Mouse (Mus musculus) stomach, embryonic 14.5 days (tissue): ENCODE results near the gene Trim71. TPM values are rescaled to one million over a fixed set of nuclear protein-coding genes. Genes with fewer than 3 reads are reported as not detected.
"Not testable (repeated sequence)": the region's sequence is repeated elsewhere in the genome, so short reads cannot be mapped to it uniquely, and the experiment has no call there.

ENCODE experiments used
- ATAC-seq: fragments of 200-750 bp; cut with Nextera tagmentation; 2 replicates; pipeline ENCODE4 v1.8.0; 2017; ENCODE audit warnings: low read depth, moderate TSS enrichment; ENCODE audit not compliant: insufficient number of reproducible peaks, insufficient read depth, low FRiP score
- H3K27ac ChIP-seq: fragments of 300-500 bp; sonication (generic); 2 replicates; pipeline ENCODE4 v1.5.1; 2014; ENCODE audit warnings: mild to moderate bottlenecking, low read length, moderate library complexity, mixed read lengths
- H3K27me3 ChIP-seq: fragments of 300-500 bp; sonication (generic); 2 replicates; pipeline ENCODE4 v1.6.1; 2014; ENCODE audit warnings: low read length, control low read depth, mixed read lengths; ENCODE audit not compliant: control insufficient read depth, insufficient read depth
- H3K36me3 ChIP-seq: fragments of 300-500 bp; sonication (generic); 2 replicates; pipeline ENCODE4 v1.6.1; 2014; ENCODE audit warnings: mild to moderate bottlenecking, control low read depth, low read length, moderate library complexity, mixed read lengths; ENCODE audit not compliant: control insufficient read depth, insufficient read depth
- H3K4me1 ChIP-seq: fragments of 300-500 bp; sonication (generic); 2 replicates; pipeline ENCODE4 v1.6.1; 2014; ENCODE audit warnings: low read length, control low read depth, mixed read lengths; ENCODE audit not compliant: control insufficient read depth, insufficient read depth
- H3K4me2 ChIP-seq: fragments of 300-500 bp; sonication (generic); replicated peaks from 2 replicates; pipeline ENCODE4 v1.6.1; 2014; ENCODE audit warnings: low read depth, low read length, control low read depth
- H3K4me3 ChIP-seq: fragments of 300-500 bp; sonication (generic); 2 replicates; pipeline ENCODE4 v1.5.1; 2014; ENCODE audit warnings: low read depth, low read length, control low read depth
- H3K9ac ChIP-seq: fragments of 300-500 bp; sonication (generic); replicated peaks from 2 replicates; pipeline ENCODE4 v1.6.1; 2014; ENCODE audit warnings: low read depth, mild to moderate bottlenecking, control low read depth, low read length, moderate library complexity, mixed read lengths
- H3K9me3 ChIP-seq: fragments of 300-500 bp; sonication (generic); 2 replicates; pipeline ENCODE4 v1.6.1; 2016; ENCODE audit warnings: low read depth, low read length, control low read depth; ENCODE audit not compliant: control insufficient read depth
- WGBS: fragments of 180-500 bp; shearing (Covaris S2); extraction: QIAGEN DNeasy Blood & Tissue Kit; methylation state at CpG from one replicate; pipeline ENCODE4 v1.1.7; 2014; 5-methylcytosine and 5-hydroxymethylcytosine counted together
- polyA plus RNA-seq: library from polyadenylated mRNA; unstranded; fragments of >200 nt; fragmentation: Nextera tagmentation; extraction: Ambion mirVana; gene quantifications from 2 replicates; pipeline ENCODE4 v1.2.1, GENCODE M21; 2014

The Trim71 gene
- polyA plus RNA-seq, 1 experiment from 2014 or later, result 1.4 TPM

DNA sequence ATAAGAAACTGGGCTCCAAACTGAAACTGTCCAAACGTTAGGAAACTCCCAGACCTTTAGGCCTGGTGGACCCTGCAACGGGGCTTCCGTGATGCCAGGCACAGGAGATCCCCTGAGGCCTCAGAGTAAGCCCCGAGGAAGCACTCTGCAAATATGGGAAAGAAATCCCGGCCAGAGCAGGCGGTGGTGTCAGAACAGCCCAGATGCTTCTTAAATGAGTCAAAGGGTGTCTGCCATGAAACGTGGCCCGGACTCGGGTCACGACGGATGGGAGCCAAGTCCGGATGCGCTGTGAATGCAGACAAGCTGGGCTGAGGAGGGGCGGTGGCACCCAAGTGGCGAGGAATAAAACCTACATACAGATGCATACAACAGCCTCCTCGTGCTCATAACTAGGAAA is 37.1 kb downstream of the Trim71 start:
- Histone ChIP-seq H3K9ac (no peak overlapping the region), H3K27ac (peak overlapping the region; percentile 29; the same call in 1 of the 2 replicates)

DNA sequence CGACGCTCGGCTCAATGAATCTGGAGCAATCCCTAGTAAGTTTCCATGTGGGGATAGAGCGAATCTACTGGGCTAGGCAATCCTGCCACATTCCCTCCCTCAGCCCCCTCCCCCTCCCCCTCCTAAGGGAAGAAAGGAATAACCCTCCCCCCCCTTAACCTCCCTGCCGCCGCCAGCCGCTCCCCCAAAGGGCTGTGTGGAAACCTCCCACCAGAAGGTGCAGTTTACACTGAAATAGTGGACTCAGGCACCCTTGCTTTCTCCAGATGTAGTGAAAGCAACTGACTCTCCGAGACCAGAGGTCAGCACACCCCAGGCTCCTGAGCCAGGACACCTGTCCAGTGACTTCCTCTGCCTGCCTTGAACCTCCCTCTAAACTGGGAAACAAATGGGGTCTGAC is 37.6 kb downstream of the Trim71 start:
- WGBS, result 14% methylated on average over 8 of the region's 8 CpGs
- Histone ChIP-seq H3K27me3 (no peaks in the 10 kb centered on the region), H3K9me3 (no peaks in the 10 kb centered on the region), H3K9ac (no peak overlapping the region), H3K4me2 (peak overlapping the region; percentile 22), H3K4me3 (no peak overlapping the region), H3K27ac (peak overlapping the region; percentile 29; the same call in 1 of the 2 replicates), H3K36me3 (no peaks in the 10 kb centered on the region), H3K4me1 (peaks cover 23% of the 10 kb centered on the region)
- no peak for ATAC-seq

More for the DNA sequence above, 37.1 kb downstream of the Trim71 start:
- no peak; the same call in 1 of the 2 replicates for ATAC-seq
- WGBS, result 8% methylated on average over 16 of the region's 16 CpGs
- H3K36me3 ChIP-seq, result no peaks in the 10 kb centered on the region
- peak overlapping the region; percentile 22 for H3K4me2 ChIP-seq
- H3K4me1 ChIP-seq, result peaks cover 23% of the 10 kb centered on the region
- H3K9me3 ChIP-seq, result no peaks in the 10 kb centered on the region
- H3K4me3 ChIP-seq, result no peak overlapping the region
- H3K27me3 ChIP-seq, result no peaks in the 10 kb centered on the region

DNA sequence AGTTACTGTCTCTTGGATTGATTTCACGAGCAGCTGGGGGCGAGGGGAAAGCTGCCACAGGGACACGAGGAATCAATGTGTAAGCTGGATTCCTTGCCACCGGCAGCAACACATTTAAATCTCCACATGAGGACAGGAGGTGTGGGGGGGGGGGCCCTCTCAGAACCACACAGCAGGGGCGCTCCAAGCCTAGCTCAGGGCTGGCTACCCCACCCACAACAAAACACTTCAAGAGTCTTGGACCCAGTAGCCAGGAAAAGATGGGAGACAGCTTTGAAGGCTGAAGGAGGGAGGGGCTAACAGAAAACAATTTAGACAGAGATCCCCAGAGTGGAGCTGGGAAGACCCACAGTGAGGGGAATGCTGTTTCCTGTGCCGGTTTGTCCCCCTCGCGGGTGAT is 38.3 kb downstream of the Trim71 start:
- no peak for ATAC-seq
- WGBS, result 8% methylated on average over 8 of the region's 8 CpGs
- Histone ChIP-seq H3K27ac (no peak overlapping the region), H3K4me1 (peaks cover 19% of the 10 kb centered on the region), H3K4me2 (no peak overlapping the region), H3K36me3 (no peaks in the 10 kb centered on the region), H3K27me3 (no peaks in the 10 kb centered on the region), H3K9ac (no peak overlapping the region), H3K4me3 (no peak overlapping the region), H3K9me3 (no peaks in the 10 kb centered on the region)

DNA sequence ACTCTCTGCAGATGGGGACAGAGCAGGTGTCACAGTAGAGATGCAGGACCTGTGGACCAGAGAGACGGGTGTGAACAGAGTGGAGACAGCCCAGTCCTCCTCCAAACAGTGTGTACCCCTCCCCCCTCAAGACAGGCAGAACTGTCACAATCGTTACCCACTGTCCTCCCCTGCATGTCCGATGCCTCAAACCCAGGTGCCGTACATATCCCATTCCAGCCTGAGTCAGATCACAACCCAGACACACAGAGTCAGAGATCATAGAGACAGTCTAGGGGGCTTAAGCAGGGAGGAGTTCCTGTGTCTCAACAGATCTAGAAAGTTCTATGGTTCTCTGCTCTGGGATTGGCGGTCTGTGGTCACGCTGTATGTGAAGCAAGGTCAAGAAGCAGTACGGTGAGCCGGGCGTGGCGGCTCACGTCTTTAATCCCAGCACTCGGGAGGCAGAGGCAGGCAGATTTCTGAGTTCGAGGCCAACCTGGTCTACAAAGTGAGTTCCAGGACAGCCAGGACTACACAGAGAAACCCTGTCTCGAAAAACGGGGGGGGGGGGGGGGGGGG is 39.0 kb downstream of the Trim71 start:
- no peak overlapping the region for H3K27ac ChIP-seq
- H3K4me1 ChIP-seq, result peaks cover 19% of the 10 kb centered on the region
- H3K9me3 ChIP-seq, result no peaks in the 10 kb centered on the region
- H3K36me3 ChIP-seq, result no peaks in the 10 kb centered on the region
- WGBS, result 87% methylated on average over 14 of the region's 15 CpGs
- no peak overlapping the region for H3K4me3 ChIP-seq
- no peaks in the 10 kb centered on the region for H3K27me3 ChIP-seq
- no peak for ATAC-seq
- no peak overlapping the region for H3K4me2 ChIP-seq
- no peak overlapping the region for H3K9ac ChIP-seq

DNA sequence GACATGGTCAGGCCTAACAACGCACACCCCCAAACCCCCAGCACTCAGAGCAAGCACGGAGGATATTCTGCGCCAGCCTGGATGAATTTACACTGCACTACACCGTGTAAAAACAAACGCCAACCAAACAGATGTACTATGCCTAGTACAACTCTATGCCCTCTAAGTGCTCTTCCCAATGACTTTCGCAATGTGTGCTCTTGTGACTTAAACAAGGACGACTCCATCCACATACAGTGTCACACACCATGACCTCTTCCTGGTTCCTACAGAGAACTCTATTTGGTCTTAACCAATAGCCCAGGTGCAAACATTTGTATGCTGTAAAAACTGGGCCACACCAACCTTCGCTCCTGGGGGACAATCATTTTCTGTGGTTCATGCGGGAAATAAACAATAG is 41.7 kb downstream of the Trim71 start:
- no peak overlapping the region for H3K4me2 ChIP-seq
- WGBS, result 87% methylated on average over 9 of the region's 9 CpGs
- H3K9ac ChIP-seq, result no peak overlapping the region
- H3K27me3 ChIP-seq, result no peaks in the 10 kb centered on the region
- H3K36me3 ChIP-seq, result no peaks in the 10 kb centered on the region
- H3K4me1 ChIP-seq, result peaks cover 15% of the 10 kb centered on the region
- no peak for ATAC-seq
- H3K4me3 ChIP-seq, result no peak overlapping the region
- no peaks in the 10 kb centered on the region for H3K9me3 ChIP-seq
- H3K27ac ChIP-seq, result no peak overlapping the region

DNA sequence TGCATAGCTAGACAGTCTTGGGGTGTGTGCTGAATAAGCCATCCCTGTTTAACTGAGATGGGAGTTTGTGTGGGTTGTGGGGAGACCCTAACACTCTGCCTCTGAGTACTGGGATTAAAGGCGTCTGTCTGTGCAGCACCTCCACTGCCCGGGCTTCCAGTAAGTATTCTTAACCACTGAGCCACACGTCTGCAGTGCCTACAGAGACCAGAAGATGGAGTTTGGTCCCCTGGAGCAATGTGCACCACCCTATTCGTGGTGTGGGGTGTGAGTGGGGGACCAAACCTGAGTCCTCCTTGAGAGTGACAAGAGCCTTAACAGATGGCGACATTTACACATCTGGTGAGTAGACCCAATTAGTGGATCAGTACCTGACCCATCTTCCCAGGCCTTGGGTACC is 42.1 kb downstream of the Trim71 start:
- 54% methylated on average over 5 of the region's 5 CpGs for WGBS
- H3K27ac ChIP-seq, result no peak overlapping the region
- no peak for ATAC-seq
- H3K4me2 ChIP-seq, result no peak overlapping the region
- no peak overlapping the region for H3K4me3 ChIP-seq
- H3K9ac ChIP-seq, result no peak overlapping the region
- H3K36me3 ChIP-seq, result no peaks in the 10 kb centered on the region
- H3K27me3 ChIP-seq, result no peaks in the 10 kb centered on the region
- H3K9me3 ChIP-seq, result no peaks in the 10 kb centered on the region
- peaks cover 15% of the 10 kb centered on the region for H3K4me1 ChIP-seq

DNA sequence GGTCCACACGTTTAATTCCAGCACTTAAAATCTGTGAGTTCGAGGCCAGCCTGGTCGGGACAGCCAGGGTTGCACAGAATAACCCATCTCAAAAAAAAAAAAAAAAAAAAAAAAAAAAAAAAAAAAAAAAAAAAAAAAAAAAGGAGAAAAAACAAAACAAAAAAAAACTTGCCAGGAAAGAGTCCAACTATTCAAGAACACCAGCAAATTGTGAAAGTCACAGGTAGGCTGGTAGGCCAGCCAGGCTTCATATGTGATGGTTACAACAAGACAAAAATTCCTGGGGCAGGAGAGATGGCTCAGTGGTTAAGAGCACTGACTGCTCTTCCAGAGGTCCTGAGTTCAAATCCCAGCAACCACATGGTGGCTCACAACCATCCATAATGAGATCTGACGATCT is 43.6 kb downstream of the Trim71 start:
- H3K36me3 ChIP-seq, H3K4me1 ChIP-seq, H3K9me3 ChIP-seq, H3K27ac ChIP-seq, H3K9ac ChIP-seq, H3K4me2 ChIP-seq, ATAC-seq, H3K4me3 ChIP-seq, H3K27me3 ChIP-seq: not testable (repeated sequence)
- 59% methylated on average over 4 of the region's 4 CpGs for WGBS

DNA sequence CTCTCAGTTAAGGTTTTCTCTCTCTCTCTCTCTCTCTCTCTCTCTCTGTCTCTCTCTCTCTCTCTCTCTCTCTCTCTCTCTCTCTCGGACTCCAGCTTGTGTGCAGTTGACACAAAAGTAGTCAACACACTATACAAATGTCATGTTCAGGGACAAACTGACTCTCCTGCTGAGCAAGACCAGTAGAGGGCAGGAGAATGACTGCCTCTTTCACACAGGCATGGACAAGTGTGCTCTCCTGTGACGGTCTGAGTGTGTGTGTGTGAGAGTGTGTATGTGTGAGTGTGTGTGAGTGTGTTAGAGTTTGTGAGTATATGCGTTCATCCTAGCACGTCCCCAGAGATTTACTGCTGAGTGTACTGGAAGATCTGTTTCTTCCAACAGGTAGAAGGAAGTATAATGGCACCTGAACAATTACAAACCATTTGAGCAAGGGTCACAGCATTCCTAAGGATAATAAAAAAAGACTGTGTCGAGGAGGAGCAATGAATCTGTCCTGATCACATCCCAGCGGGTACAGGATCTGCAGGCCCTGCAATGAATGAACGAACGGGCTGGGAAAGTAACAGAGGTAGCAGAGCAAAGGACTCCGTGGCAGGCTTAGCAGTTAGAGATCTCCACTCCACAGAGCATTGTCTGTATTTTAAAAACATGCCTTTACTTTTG is 45.2 kb downstream of the Trim71 start:
- 62% methylated on average over 9 of the region's 9 CpGs for WGBS
- ATAC-seq, result no peak

More for the DNA sequence above, 45.2 kb downstream of the Trim71 start:
- no peaks in the 10 kb centered on the region for H3K4me1 ChIP-seq
- H3K36me3 ChIP-seq, result 0 out of 2 replicates have a peak, but pooled peaks cover under 1% of the 10 kb centered on the region
- H3K4me2 ChIP-seq, result no peak overlapping the region
- H3K9ac ChIP-seq, result no peak overlapping the region
- no peaks in the 10 kb centered on the region for H3K27me3 ChIP-seq
- no peak overlapping the region for H3K4me3 ChIP-seq
- no peak overlapping the region for H3K27ac ChIP-seq
- peaks cover 1% of the 10 kb centered on the region; the same call in 1 of the 2 replicates for H3K9me3 ChIP-seq
